Mouse (Mus musculus) liver, embryonic 18 days (tissue): Measurements from ENCODE around the gene Arhgap21. TPM values are rescaled to one million over a fixed set of nuclear protein-coding genes. Genes with fewer than 3 reads are reported as not detected.

Experiments used
- polyA plus RNA-seq: library from polyadenylated mRNA; depleted of rRNA; stranded (reverse); fragments of >200 nt; gene quantifications from 2 replicates; pipeline ENCODE4 v1.2.3, GENCODE M21; 2012; rRNA removed

The Arhgap21 gene
- 5.6 and 7.3 TPM in 2 replicates for polyA plus RNA-seq

DNA sequence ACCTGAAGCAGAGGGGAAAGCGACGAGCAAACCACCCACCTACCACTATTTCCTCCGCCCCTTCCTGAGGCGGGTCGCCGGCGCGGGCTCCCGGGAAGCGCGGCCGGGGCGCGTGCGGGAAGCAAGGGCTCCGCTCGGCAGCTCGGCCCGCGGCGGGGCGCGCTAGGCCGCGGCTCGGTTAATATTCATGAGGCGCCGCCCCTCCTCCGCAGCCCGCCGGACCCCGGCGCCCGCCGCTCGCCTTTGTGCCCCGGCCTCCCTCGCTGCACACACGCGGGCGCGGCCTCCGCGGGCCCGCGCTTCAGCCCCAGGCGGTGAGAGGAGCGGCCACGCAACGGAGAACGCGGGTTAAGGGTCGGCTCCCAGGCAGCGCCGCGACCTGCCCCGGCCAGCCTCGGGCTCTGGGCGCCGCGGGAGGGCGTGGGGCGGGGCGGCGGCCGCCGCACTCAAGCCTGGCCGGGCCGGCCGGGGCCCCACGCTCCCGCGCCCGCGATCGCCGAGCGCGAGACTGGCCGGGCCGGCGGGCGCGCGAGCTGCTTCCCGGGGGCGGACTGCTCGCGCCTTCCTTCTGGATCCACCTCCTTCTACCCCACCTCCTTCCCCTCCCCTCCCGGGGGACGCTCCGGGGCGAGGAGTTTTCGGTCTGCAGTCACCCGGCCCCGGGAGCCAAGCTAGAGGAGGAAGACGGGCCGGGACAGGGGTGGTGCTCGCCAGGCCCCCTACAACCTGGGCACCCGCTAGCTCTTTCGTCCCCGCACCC, at the start of gene Arhgap21:
TSS of gene Arhgap21 (minus strand) at position 441 of the 760 bp plus-strand sequence.

Other genes starting within 250 kb of the Arhgap21 start
- 0.03 and 0.08 TPM in 2 replicates for gene Enkur, start 236.5 kb upstream of the Arhgap21 start, polyA plus RNA-seq
- gene Thnsl1, start 236.8 kb upstream of the Arhgap21 start, polyA plus RNA-seq = 1.4 and 1.9 TPM in 2 replicates